Mouse (Mus musculus): ENCODE measurements around the gene Gsdma3.
"Not testable (repeated sequence)": the region's sequence is repeated elsewhere in the genome, so short reads cannot be mapped to it uniquely, and the experiment has no call there.

Gsdma3 gene

GRCm38 (mm10) chr11:98595473-98595872, 30.7 kb upstream of the Gsdma3 start:
- DNase-seq (ENCODE audit: inconsistent age in 2 of 2, low spot score in 1 of 2), result no peak

GRCm38 (mm10) chr11:98595955-98596354, 30.2 kb upstream of the Gsdma3 start:
- no peak for DNase-seq (ENCODE audit: inconsistent age in 2 of 2, low spot score in 1 of 2)

GRCm38 (mm10) chr11:98597363-98597762, 28.8 kb upstream of the Gsdma3 start:
- DNase-seq (ENCODE audit: inconsistent age in 2 of 2, low spot score in 1 of 2), result peak; percentile 59 to 86

DNA sequence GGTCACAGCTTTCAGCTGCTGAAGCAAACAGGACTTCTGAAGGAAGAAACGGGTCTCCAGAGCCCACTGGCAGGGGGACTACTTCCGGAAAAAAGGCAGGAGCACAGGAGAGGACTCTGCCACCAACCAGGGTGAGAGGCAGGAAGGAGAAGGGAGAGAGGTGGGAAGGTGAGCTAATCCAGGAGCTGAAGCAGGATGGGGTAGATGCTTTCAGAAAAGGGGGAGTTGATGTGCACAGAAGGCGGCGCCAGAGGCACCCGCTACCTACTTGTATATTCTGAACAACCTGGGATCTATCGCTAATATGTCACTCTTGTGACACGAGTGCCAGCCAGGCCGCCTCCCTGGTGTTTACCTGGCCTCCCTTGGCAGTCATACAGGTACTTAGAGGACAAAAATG, 28.2 kb upstream of the Gsdma3 start, which contains the start of gene Lrrc3c:
Gene Lrrc3c (plus strand): TSS at position 301 of the 400 bp plus-strand sequence.
- DNase-seq (ENCODE audit: inconsistent age in 2 of 2, low spot score in 1 of 2), result no peak

DNA sequence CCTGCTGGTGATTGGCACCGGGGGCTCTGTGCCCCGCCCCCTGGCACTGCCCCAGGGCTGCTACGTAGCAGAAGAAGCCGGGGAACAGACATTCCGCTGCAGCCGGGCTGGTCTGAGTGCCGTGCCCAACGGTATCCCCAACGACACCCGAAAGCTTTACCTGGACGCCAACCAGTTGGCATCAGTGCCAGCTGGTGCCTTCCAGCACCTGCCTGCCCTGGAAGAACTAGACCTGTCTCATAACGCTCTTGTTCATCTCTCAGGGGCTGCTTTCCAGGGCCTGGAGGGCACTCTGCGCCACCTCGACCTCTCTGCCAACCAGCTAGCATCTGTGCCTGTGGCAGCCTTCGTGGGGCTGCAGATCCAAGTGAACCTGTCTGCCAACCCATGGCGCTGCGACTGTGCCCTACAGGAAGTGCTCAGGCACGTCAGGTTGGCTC, 27.3 kb upstream of the Gsdma3 start:
- peak in 1 of 2 experiments; percentile 22 for DNase-seq (ENCODE audit: inconsistent age in 2 of 2, low spot score in 1 of 2)

- peak in 1 of 2 experiments; percentile 24 for DNase-seq (ENCODE audit: inconsistent age in 2 of 2, low spot score in 1 of 2)
These were observed 26.9 kb upstream of the Gsdma3 start for GRCm38 (mm10) chr11:98599291-98599690.

- DNase-seq (ENCODE audit: inconsistent age in 2 of 2, low spot score in 1 of 2), result peak in 1 of 2 experiments; percentile 15
These were observed 24.0 kb upstream of the Gsdma3 start for GRCm38 (mm10) chr11:98602090-98602690.

- DNase-seq (ENCODE audit: inconsistent age in 2 of 2, low spot score in 1 of 2), result peak in 1 of 2 experiments; percentile 11
These were observed 22.2 kb upstream of the Gsdma3 start for GRCm38 (mm10) chr11:98603953-98604352.

- DNase-seq (ENCODE audit: inconsistent age in 2 of 2, low spot score in 1 of 2), result not testable (repeated sequence)
These were observed 21.2 kb upstream of the Gsdma3 start for GRCm38 (mm10) chr11:98604911-98605310.

DNA sequence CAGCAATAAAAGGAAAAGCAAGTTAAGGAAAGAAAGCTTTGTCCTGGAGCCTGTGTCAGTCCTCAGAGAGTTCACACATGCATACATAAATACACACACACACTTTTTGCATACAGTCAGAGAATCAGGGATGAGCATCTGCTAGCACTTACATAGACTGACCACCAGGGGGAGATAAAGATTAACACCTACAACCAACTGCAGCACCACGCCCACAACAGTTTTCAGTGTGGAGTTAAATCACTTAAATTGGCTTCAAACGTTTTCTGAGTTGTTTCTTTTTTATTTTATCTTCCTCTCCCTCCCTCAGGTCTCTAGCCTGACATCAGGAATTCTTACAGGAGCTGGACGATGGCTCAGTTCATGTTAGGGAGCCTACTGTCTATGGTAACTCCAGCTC, 19.4 kb upstream of the Gsdma3 start:
- peak; percentile 18 to 78 for DNase-seq (ENCODE audit: inconsistent age in 2 of 2, low spot score in 1 of 2)

DNA sequence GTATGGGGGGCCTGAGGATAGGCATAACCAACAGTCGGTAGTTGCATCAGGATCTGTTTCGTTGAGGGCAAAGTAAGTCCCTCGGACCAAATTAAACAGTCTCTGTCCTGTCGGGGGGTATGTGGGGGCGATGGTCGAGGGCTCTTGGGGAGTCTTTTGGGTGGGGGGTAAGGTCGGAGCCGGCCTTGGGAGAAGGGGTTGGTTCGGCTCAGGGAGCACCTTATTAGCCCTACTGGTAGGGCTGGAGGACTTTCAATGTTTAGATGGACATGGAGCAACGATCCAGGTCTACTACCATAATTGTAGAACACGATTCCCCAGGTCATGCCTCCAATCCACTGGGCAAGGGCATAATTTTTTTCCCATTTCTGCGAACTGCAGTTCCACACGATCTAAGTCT, 5.4 kb upstream of the Gsdma3 start:
- DNase-seq (ENCODE audit: inconsistent age in 2 of 2, low spot score in 1 of 2), result no peak

DNA sequence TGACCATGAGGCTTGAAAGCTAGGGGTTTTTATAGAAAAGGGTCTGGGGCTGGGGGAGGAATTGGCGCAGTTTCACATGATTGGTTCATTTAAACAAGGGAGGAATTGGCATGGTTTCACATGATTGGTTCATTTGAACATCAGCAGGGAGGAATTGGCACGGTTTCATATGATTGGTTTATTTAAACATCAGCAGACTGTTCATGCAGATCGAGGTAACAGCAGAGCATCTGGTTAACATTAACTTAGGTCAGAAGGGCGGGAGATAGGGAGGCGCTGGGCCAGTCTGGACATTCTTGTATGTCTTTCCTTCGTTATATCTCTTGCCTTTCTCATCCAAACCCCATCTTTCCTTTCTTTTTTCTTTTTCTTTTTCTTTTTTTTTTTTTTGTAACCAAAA, 2.2 kb upstream of the Gsdma3 start:
- DNase-seq (ENCODE audit: inconsistent age in 2 of 2, low spot score in 1 of 2), result not testable (repeated sequence)

DNA sequence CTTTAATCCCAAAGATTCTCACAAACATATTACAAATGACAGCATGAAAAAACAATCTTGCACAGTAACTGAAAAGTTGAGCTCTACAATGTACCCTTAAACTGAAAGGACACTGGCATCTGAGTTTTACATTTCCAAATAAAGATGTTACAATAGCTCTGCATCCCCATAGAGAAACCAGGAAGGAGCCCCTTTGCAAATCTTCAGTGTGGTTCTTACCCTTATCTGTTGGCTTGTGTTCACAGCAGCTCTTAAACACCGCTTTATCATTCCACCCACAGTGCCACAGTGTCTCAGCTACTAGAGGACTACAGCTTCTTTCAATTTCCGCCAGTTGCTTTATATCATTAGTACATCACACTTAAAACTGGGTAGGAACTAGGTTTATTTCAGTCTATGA, 1.8 kb upstream of the Gsdma3 start:
- DNase-seq (ENCODE audit: inconsistent age in 2 of 2, low spot score in 1 of 2), result not testable (repeated sequence)

DNA sequence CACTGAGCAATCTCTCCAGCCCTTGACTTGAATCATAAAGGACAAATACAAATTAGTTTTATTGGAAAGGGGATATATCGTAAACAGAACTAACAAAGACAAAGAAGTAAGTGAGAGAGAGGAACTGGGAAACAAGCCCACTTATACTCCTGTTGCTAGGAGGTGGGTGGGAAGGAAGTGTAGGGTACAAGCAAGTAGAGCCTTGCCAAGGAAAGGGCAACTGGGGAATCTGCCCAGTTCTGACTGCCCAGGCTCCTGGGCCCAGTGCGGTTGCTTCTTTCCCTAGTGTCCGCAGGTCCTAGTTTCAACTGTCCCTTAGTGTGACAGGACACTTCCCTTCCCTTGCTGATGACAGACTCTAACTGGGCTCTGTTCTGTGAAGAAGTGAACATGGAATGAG, 2.5 kb downstream of the Gsdma3 start:
- DNase-seq (ENCODE audit: inconsistent age in 2 of 2, low spot score in 1 of 2), result no peak

DNA sequence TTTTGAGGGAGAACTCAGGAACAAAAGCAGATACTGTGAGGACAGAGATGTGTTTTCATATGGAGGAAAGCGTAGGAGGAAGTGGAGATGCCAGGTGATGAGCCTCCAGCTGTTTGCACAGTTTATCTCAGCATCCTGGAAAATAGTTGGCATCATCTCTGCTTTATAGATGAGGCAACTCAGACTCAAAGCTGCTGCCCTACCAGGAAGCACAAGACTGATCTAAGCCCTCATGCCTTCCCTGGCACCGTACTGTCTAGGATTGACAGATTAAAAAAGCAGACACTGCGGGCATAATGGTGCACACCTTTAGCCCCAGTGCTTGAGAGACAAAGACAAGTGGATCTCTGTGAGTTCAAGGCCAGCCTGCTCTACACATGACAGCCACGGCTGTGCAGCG, 4.5 kb downstream of the Gsdma3 start:
- no peak for DNase-seq (ENCODE audit: inconsistent age in 2 of 2, low spot score in 1 of 2)

DNA sequence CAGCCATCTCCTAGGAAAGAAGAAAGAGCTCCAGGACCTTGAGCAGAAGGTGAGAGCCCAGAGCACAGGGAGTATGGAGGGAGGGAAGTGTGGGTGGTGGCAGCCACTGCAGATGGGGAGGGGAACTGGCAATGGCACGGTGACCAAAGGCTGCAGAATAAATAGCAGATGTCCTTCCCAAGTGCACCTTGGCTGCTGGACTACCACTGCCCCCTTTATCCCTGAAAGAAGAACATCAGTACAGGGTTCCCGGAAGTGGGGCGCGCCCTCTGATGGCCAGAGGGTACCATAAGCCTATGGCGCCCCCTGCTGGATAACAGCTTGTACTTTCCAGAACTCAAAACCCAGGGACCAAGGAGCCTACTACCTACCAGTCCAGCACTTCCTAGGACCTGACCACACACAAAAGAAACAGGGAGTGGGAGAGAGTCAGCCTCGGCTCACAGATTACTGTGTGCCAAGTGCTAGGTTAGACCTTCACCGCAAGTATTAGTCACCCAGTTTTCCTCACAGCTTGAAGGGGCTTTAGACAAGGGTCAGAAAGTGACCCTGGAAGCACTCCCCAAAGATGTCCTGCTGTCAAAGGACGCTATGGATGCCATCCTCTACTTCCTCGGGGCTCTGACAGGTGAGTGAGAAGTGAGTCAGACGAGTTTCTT, 9.3 kb downstream of the Gsdma3 start:
- DNase-seq (ENCODE audit: inconsistent age in 2 of 2, low spot score in 1 of 2), result peak; percentile 27 to 62

DNA sequence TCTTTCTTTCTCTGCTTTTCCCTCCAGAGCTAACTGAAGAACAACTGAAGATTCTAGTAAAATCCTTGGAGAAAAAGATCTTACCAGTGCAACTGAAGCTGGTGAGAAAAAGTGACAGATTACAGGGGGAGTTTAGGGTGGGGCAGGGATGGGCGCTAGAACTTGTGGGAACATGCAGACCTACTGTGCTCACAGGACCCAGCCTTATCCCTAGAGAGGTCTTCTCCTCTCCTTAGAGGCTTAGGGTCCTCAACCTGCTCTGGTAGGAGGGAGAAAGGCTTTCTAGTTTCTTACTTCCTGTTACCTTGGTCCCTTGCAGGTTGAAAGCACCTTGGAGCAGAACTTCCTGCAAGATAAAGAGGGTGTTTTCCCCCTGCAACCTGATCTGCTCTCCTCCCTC, 11.3 kb downstream of the Gsdma3 start:
- no peak for DNase-seq (ENCODE audit: inconsistent age in 2 of 2, low spot score in 1 of 2)

DNA sequence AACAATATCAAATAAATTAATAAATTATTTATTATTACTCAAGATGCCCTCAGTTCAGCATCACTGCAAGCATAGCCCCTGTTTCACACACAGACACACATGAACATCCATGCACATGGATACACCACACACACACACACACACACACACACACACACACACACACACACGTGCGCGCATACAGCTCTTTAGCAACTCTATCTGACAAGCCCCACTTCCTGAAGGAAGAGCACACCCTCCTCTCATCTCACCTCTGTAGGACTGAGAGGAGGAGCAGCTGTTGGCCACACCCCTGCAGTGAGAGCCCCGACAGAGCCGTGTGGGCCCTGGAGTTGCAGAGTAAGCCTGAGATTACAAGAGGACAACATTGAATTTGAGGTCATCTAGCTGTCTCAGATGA, 13.9 kb downstream of the Gsdma3 start:
- DNase-seq (ENCODE audit: inconsistent age in 2 of 2, low spot score in 1 of 2), result no peak

GRCm38 (mm10) chr11:98644757-98645156, 18.6 kb downstream of the Gsdma3 start:
- DNase-seq (ENCODE audit: inconsistent age in 2 of 2, low spot score in 1 of 2), result no peak

- no peak for DNase-seq (ENCODE audit: inconsistent age in 2 of 2, low spot score in 1 of 2)
These were observed 19.8 kb downstream of the Gsdma3 start for GRCm38 (mm10) chr11:98645946-98646345.

- DNase-seq (ENCODE audit: inconsistent age in 2 of 2, low spot score in 1 of 2), result no peak
These were observed 20.3 kb downstream of the Gsdma3 start, which contains the start of gene Gsdma2 for GRCm38 (mm10) chr11:98646459-98646858. Gene Gsdma2 (plus strand): TSS chr11:98646759.

GRCm38 (mm10) chr11:98655076-98655475, 28.9 kb downstream of the Gsdma3 start:
- peak; percentile 53 to 79 for DNase-seq (ENCODE audit: inconsistent age in 2 of 2, low spot score in 1 of 2)

GRCm38 (mm10) chr11:98660517-98660916, 34.4 kb downstream of the Gsdma3 start:
- peak in 1 of 2 experiments; percentile 73 for DNase-seq (ENCODE audit: inconsistent age in 2 of 2, low spot score in 1 of 2)

All from adrenal gland, adult (tissue).